Mouse (Mus musculus): ENCODE measurements around the gene Olfr1499. TPM values are rescaled to one million over a fixed set of nuclear protein-coding genes. Genes with fewer than 3 reads are reported as not detected.

Olfr1499 gene
- polyA plus RNA-seq, 1 experiment from 2014 or later: not detected

DNA sequence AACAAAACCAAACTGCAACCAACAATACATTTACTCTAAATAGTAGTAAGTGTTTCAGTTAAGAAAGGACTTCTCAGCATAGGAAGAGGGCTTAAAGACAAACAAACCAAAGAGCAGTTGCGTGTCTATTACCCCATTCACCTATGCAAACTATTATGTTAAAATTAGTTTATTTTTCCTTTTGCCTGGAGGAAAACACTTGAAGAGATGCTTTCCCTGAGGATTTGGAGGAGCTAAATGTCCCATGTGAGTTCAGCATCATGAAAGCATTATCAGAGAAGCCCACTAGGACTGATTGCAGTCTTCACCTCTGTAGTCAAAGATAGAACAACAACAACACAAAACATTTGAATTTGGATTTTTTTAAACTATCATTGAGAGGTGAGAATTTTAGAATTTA is 41.7 kb downstream of the Olfr1499 start, which contains the start of gene Olfr1496:
Gene Olfr1496, plus strand, starts transcription at position 301 of the 400 bp plus-strand sequence.
- 89% methylated on average over 1 of the region's 1 CpGs for WGBS
- ATAC-seq: no peak

DNA sequence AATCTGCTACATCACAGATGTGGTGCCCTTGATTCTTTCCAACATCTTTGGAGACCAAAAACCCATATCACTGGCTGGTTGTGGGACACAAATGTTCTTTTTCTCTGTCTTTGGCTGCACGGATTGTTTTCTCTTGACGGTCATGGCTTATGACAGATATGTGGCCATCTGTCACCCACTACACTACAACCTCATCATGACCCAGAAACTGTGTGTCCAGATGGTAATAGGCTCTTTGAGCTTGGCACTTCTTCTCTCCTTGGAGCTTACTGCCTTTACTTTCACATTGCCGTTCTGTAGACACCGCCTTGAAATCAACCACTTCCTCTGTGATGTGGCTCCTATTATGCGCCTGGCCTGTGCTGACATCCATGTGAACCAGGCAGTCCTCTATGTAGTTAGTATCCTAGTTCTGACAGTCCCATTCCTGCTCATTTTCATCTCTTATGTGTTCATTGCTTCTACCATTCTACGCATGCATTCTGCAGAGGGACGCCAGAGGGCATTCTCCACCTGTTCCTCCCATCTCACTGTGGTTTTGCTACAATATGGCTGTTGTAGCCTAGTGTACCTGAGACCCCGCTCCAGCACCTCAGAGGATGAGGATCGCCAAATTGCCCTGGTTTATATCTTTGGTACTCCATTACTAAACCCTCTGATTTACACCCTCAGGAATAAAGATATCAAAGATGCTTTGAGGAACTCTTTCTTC is 50.5 kb downstream of the Olfr1499 start:
- Histone ChIP-seq H3K36me3 (ENCODE audit: control insufficient read depth, insufficient read depth, low read length) (no peaks in the 10 kb centered on the region), H3K4me1 (ENCODE audit: control insufficient read depth, insufficient read depth, low read length) (no peaks in the 10 kb centered on the region), H3K27ac (ENCODE audit: low read length) (no peak overlapping the region), H3K4me3 (ENCODE audit: low read depth, low read length) (no peak overlapping the region), H3K4me2 (ENCODE audit: low read length) (no peak overlapping the region), H3K9ac (ENCODE audit: low read depth, low read length) (no peak overlapping the region), H3K27me3 (ENCODE audit: control insufficient read depth, insufficient read depth, low read depth, low read length) (no peaks in the 10 kb centered on the region), H3K9me3 (replicated peaks; ENCODE audit: control insufficient read depth, low read length, poor library complexity, severe bottlenecking) (no peaks in the 10 kb centered on the region)
- no peak for ATAC-seq
- 93% methylated on average over 9 of the region's 9 CpGs for WGBS

More for the DNA sequence above, 41.7 kb downstream of the Olfr1499 start, which contains the start of gene Olfr1496:
- H3K4me2 ChIP-seq (ENCODE audit: low read length): no peak within 1 kb of the TSS
- no peak within 1 kb of the TSS for H3K27ac ChIP-seq (ENCODE audit: low read length)
- no peaks in the 10 kb centered on the region for H3K9me3 ChIP-seq (replicated peaks; ENCODE audit: control insufficient read depth, low read length, poor library complexity, severe bottlenecking)
- H3K4me3 ChIP-seq (ENCODE audit: low read depth, low read length): no peak within 1 kb of the TSS
- H3K9ac ChIP-seq (ENCODE audit: low read depth, low read length): no peak within 1 kb of the TSS
- H3K36me3 ChIP-seq (ENCODE audit: control insufficient read depth, insufficient read depth, low read length): no peaks in the 10 kb centered on the region
- H3K4me1 ChIP-seq (ENCODE audit: control insufficient read depth, insufficient read depth, low read length): no peaks in the 10 kb centered on the region
- no peaks in the 10 kb centered on the region for H3K27me3 ChIP-seq (ENCODE audit: control insufficient read depth, insufficient read depth, low read depth, low read length)

DNA sequence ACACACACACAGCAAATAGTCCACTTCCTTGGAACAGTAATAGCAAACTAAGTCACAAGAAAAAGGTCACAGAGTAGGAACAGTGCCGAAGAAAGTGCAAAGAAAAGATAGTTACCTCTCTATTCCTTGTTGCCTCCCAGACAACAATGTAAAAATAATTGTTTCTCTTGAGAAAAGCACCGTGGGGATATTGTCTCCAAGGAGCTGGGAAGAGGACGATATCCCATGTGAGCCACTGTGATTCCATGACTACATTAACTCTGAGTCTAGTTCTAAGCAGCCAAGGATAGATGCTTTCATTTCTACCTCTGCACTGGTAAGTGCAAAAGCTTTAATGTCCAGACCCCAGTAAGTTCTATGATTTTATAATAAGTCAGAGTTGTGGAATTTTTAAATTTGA is 54.9 kb downstream of the Olfr1499 start, which contains the start of gene Olfr1495:
Gene Olfr1495, plus strand, starts transcription at position 301 of the 400 bp plus-strand sequence.
- no peak within 1 kb of the TSS for H3K4me3 ChIP-seq (ENCODE audit: low read depth, low read length)
- no peaks in the 10 kb centered on the region for H3K27me3 ChIP-seq (ENCODE audit: control insufficient read depth, insufficient read depth, low read depth, low read length)
- H3K9me3 ChIP-seq (replicated peaks; ENCODE audit: control insufficient read depth, low read length, poor library complexity, severe bottlenecking): no peaks in the 10 kb centered on the region
- H3K4me1 ChIP-seq (ENCODE audit: control insufficient read depth, insufficient read depth, low read length): no peaks in the 10 kb centered on the region
- WGBS: 84% methylated on average over 3 of the region's 3 CpGs
- no peak within 1 kb of the TSS for H3K27ac ChIP-seq (ENCODE audit: low read length)
- H3K4me2 ChIP-seq (ENCODE audit: low read length): no peak within 1 kb of the TSS
- H3K9ac ChIP-seq (ENCODE audit: low read depth, low read length): no peak within 1 kb of the TSS
- H3K36me3 ChIP-seq (ENCODE audit: control insufficient read depth, insufficient read depth, low read length): no peaks in the 10 kb centered on the region
- ATAC-seq: no peak

Other genes starting within 250 kb of the Olfr1499 start
- not detected in 2 replicates for gene Olfr1484, start 235.9 kb downstream of the Olfr1499 start, polyA plus RNA-seq (2015; fragmentation: Nextera tagmentation; extraction: Ambion mirVana)
- not detected in 2 replicates for gene Olfr1487, start 202.1 kb downstream of the Olfr1499 start, polyA plus RNA-seq (2015; fragmentation: Nextera tagmentation; extraction: Ambion mirVana)
- not detected in 2 replicates for gene Olfr1489, start 187.8 kb downstream of the Olfr1499 start, polyA plus RNA-seq (2015; fragmentation: Nextera tagmentation; extraction: Ambion mirVana)
- gene Olfr1490, start 168.4 kb downstream of the Olfr1499 start, polyA plus RNA-seq (2015; fragmentation: Nextera tagmentation; extraction: Ambion mirVana): not detected in 2 replicates
- not detected in 2 replicates for gene Olfr1491, start 122.2 kb downstream of the Olfr1499 start, polyA plus RNA-seq (2015; fragmentation: Nextera tagmentation; extraction: Ambion mirVana)
- gene Olfr1493-ps1, start 96.2 kb downstream of the Olfr1499 start, polyA plus RNA-seq (2015; fragmentation: Nextera tagmentation; extraction: Ambion mirVana): not detected in 2 replicates
- gene Olfr1494, start 79.7 kb downstream of the Olfr1499 start, polyA plus RNA-seq (2015; fragmentation: Nextera tagmentation; extraction: Ambion mirVana): not detected in 2 replicates
- gene Olfr1495, start 54.8 kb downstream of the Olfr1499 start, polyA plus RNA-seq (2015; fragmentation: Nextera tagmentation; extraction: Ambion mirVana): not detected in 2 replicates
- gene Olfr1496, start 41.6 kb downstream of the Olfr1499 start, polyA plus RNA-seq (2015; fragmentation: Nextera tagmentation; extraction: Ambion mirVana): not detected in 2 replicates
- gene Olfr1497, start 21.2 kb downstream of the Olfr1499 start, polyA plus RNA-seq (2015; fragmentation: Nextera tagmentation; extraction: Ambion mirVana): not detected in 2 replicates
- gene Olfr1500, start 11.0 kb upstream of the Olfr1499 start, polyA plus RNA-seq (2015; fragmentation: Nextera tagmentation; extraction: Ambion mirVana): not detected in 2 replicates
- gene Olfr1501, start 31.2 kb upstream of the Olfr1499 start, polyA plus RNA-seq (2015; fragmentation: Nextera tagmentation; extraction: Ambion mirVana): not detected in 2 replicates
- not detected in 2 replicates for gene Olfr1502, start 42.3 kb upstream of the Olfr1499 start, polyA plus RNA-seq (2015; fragmentation: Nextera tagmentation; extraction: Ambion mirVana)
- gene Olfr1504, start 78.5 kb upstream of the Olfr1499 start, polyA plus RNA-seq (2015; fragmentation: Nextera tagmentation; extraction: Ambion mirVana): not detected in 2 replicates
- gene Olfr1505, start 94.1 kb upstream of the Olfr1499 start, polyA plus RNA-seq (2015; fragmentation: Nextera tagmentation; extraction: Ambion mirVana): not detected in 2 replicates